Mouse (Mus musculus): ENCODE data around the gene Slc25a39.
"Not testable (repeated sequence)": the region's sequence is repeated elsewhere in the genome, so short reads cannot be mapped to it uniquely, and the experiment has no call there.

Gene Slc25a39

GRCm38 (mm10) chr11:102395250-102395649, 12.5 kb downstream of the Slc25a39 start:
- no peak for DNase-seq (ENCODE audit: low read depth, low spot score)

- DNase-seq (ENCODE audit: low read depth, low spot score) = no peak
These were observed 13.2 kb downstream of the Slc25a39 start for GRCm38 (mm10) chr11:102394421-102395124.

- no peak for DNase-seq (ENCODE audit: low read depth, low spot score)
These were observed 13.9 kb downstream of the Slc25a39 start for GRCm38 (mm10) chr11:102393719-102394420.

GRCm38 (mm10) chr11:102393238-102393634, 14.5 kb downstream of the Slc25a39 start, which contains the start of gene Rundc3a:
Gene Rundc3a (plus strand): TSS chr11:102393403.
- no peak for DNase-seq (ENCODE audit: low read depth, low spot score)

- DNase-seq (ENCODE audit: low read depth, low spot score) = no peak
These were observed 15.1 kb downstream of the Slc25a39 start for GRCm38 (mm10) chr11:102392441-102393237.

GRCm38 (mm10) chr11:102389436-102389835, 18.3 kb downstream of the Slc25a39 start:
- not testable (repeated sequence) for DNase-seq (ENCODE audit: low read depth, low spot score)

- DNase-seq (ENCODE audit: low read depth, low spot score) = no peak
These were observed 21.6 kb downstream of the Slc25a39 start for GRCm38 (mm10) chr11:102386121-102386520.

GRCm38 (mm10) chr11:102385075-102385474, 22.7 kb downstream of the Slc25a39 start:
- DNase-seq (ENCODE audit: low read depth, low spot score) = no peak

- DNase-seq (ENCODE audit: low read depth, low spot score) = no peak
These were observed 23.3 kb downstream of the Slc25a39 start for GRCm38 (mm10) chr11:102384418-102384817.

GRCm38 (mm10) chr11:102383365-102384136, 24.2 kb downstream of the Slc25a39 start:
- no peak for DNase-seq (ENCODE audit: low read depth, low spot score)

- DNase-seq (ENCODE audit: low read depth, low spot score) = no peak
These were observed 25.0 kb downstream of the Slc25a39 start for GRCm38 (mm10) chr11:102382794-102383193.

- no peak for DNase-seq (ENCODE audit: low read depth, low spot score)
These were observed 26.2 kb downstream of the Slc25a39 start for GRCm38 (mm10) chr11:102381341-102382100.

GRCm38 (mm10) chr11:102380091-102380490, 27.7 kb downstream of the Slc25a39 start:
- no peak for DNase-seq (ENCODE audit: low read depth, low spot score)

- peak; percentile 71 for DNase-seq (ENCODE audit: low read depth, low spot score)
These were observed 30.6 kb downstream of the Slc25a39 start for GRCm38 (mm10) chr11:102377186-102377585.

- peak; percentile 56 for DNase-seq (ENCODE audit: low read depth, low spot score)
These were observed 31.4 kb downstream of the Slc25a39 start for GRCm38 (mm10) chr11:102376196-102376835.

- DNase-seq (ENCODE audit: low read depth, low spot score) = peak; percentile 95
These were observed 32.3 kb downstream of the Slc25a39 start for GRCm38 (mm10) chr11:102375196-102376173.

GRCm38 (mm10) chr11:102374108-102374725, 33.5 kb downstream of the Slc25a39 start:
- peak; percentile 61 for DNase-seq (ENCODE audit: low read depth, low spot score)

- DNase-seq (ENCODE audit: low read depth, low spot score) = no peak
These were observed 34.1 kb downstream of the Slc25a39 start for GRCm38 (mm10) chr11:102373646-102374045.
